Mouse (Mus musculus): Measurements from ENCODE around the gene Rnaseh2a. TPM values are rescaled to one million over a fixed set of nuclear protein-coding genes. Genes with fewer than 3 reads are reported as not detected.

Rnaseh2a gene
- total RNA-seq, 2 experiments from 2014 or later: 35.3 to 36.8 TPM

- no peak for DNase-seq
Observed at GRCm38 (mm10) chr8:84967532-84968304, 1.8 kb downstream of the Rnaseh2a start.

- no peak for DNase-seq
Observed at GRCm38 (mm10) chr8:84966603-84967002, 3.0 kb downstream of the Rnaseh2a start.

- DNase-seq: peak; percentile 89 to 94
Observed at GRCm38 (mm10) chr8:84965731-84966291, 3.8 kb downstream of the Rnaseh2a start.

- DNase-seq: no peak
Observed at GRCm38 (mm10) chr8:84963952-84964351, 5.6 kb downstream of the Rnaseh2a start.

- DNase-seq: no peak
Observed at GRCm38 (mm10) chr8:84959811-84960210, 9.8 kb downstream of the Rnaseh2a start.

GRCm38 (mm10) chr8:84956768-84957167, 12.8 kb downstream of the Rnaseh2a start:
- peak in 1 of 2 experiments; percentile 31 for DNase-seq

GRCm38 (mm10) chr8:84952612-84953255, 16.8 kb downstream of the Rnaseh2a start:
- DNase-seq: no peak

GRCm38 (mm10) chr8:84949753-84950152, 19.8 kb downstream of the Rnaseh2a start:
- no peak for DNase-seq

GRCm38 (mm10) chr8:84947241-84947545, 22.4 kb downstream of the Rnaseh2a start:
- no peak for DNase-seq

GRCm38 (mm10) chr8:84946528-84947240, 22.9 kb downstream of the Rnaseh2a start, which contains the start of gene Rtbdn:
Rtbdn (plus strand) TSS chr8:84946991.
- no peak for DNase-seq

GRCm38 (mm10) chr8:84945633-84946527, 23.7 kb downstream of the Rnaseh2a start:
- DNase-seq: peak in 1 of 2 experiments; percentile 21

GRCm38 (mm10) chr8:84945235-84945632, 24.3 kb downstream of the Rnaseh2a start:
- DNase-seq: peak; percentile 38 to 54

GRCm38 (mm10) chr8:84944478-84945160, 24.9 kb downstream of the Rnaseh2a start:
- peak; percentile 46 to 48 for DNase-seq

- DNase-seq: no peak
Observed at GRCm38 (mm10) chr8:84943699-84944098, 25.9 kb downstream of the Rnaseh2a start.

- no peak for DNase-seq
Observed at GRCm38 (mm10) chr8:84937620-84938485, 31.7 kb downstream of the Rnaseh2a start.

- DNase-seq: peak; percentile 68 to 72
Observed at GRCm38 (mm10) chr8:84936962-84937546, 32.5 kb downstream of the Rnaseh2a start, which contains the start of gene Mast1. Mast1 (minus strand) TSS chr8:84937359.

GRCm38 (mm10) chr8:84936041-84936961, 33.3 kb downstream of the Rnaseh2a start:
- no peak for DNase-seq

- no peak for DNase-seq
Observed at GRCm38 (mm10) chr8:84935489-84935888, 34.1 kb downstream of the Rnaseh2a start.

GRCm38 (mm10) chr8:84934860-84935259, 34.7 kb downstream of the Rnaseh2a start:
- DNase-seq: no peak

All from layer of hippocampus, postnatal 36 days (tissue).